Mouse (Mus musculus): ENCODE results near the gene Fgfr2. TPM values are rescaled to one million over a fixed set of nuclear protein-coding genes. Genes with fewer than 3 reads are reported as not detected.

Fgfr2 gene
- polyA plus RNA-seq, 1 experiment from 2014 or later = 92.5 TPM

DNA sequence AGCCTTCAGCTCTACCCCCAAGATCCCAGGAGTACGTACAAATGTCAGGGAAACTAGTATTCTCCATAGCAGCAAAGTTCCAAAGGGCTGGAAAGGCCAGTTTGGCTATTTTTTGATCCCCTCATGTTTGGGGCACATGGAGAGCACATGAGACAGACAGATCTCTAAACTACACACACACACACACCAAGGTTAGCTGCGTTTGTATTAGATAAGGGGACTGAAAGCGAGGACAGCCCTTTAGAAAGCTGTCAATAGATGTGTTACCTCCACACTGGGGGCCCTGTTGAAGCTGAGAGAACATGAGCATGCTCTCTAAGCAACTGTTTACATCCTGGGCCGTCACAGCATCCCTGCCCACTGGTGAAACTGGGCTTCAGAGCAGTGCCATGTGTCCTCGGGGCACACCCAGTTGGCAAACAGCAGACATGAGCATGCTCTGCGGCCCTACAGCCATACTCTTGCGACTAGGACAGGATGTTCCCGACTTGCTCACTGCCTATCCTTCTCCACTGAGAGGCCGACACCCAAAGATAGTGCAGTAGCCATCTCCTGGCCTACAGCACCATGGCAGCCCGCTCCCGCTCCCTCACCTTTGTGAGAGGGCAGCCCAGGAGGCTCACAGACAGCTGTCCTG is 356.8 kb downstream of the Fgfr2 start:
- Histone ChIP-seq H3K36me3 (peaks cover 49% of the 10 kb centered on the region), H3K27ac (peak overlapping the region; percentile 51)

GRCm38 (mm10) chr7:132765629-132766186 is 357.4 kb downstream of the Fgfr2 start:
- Histone ChIP-seq H3K4me3 (no peak overlapping the region), H3K4me1 (replicated peaks) (peaks cover 27% of the 10 kb centered on the region)
- 89% methylated on average over 3 of the region's 3 CpGs for WGBS

More for the DNA sequence above, 356.8 kb downstream of the Fgfr2 start:
- H3K9me3 ChIP-seq = no peaks in the 10 kb centered on the region
- peaks cover 27% of the 10 kb centered on the region for H3K4me1 ChIP-seq (replicated peaks)
- DNase-seq (ENCODE audit: low spot score) = no peak
- no peak overlapping the region for H3K4me3 ChIP-seq
- no peaks in the 10 kb centered on the region for H3K27me3 ChIP-seq (ENCODE audit: insufficient read depth, poor library complexity, severe bottlenecking)
- 90% methylated on average over 11 of the region's 11 CpGs for WGBS

GRCm38 (mm10) chr7:132764896-132765491 is 358.2 kb downstream of the Fgfr2 start:
- Histone ChIP-seq H3K4me3 (no peak overlapping the region), H3K36me3 (peaks cover 40% of the 10 kb centered on the region), H3K4me1 (replicated peaks) (peaks cover 32% of the 10 kb centered on the region), H3K27ac (no peak overlapping the region), H3K27me3 (ENCODE audit: insufficient read depth, poor library complexity, severe bottlenecking) (no peaks in the 10 kb centered on the region), H3K9me3 (no peaks in the 10 kb centered on the region)
- 84% methylated on average over 4 of the region's 4 CpGs for WGBS
- DNase-seq (ENCODE audit: low spot score) = no peak

More at GRCm38 (mm10) chr7:132765629-132766186, 357.4 kb downstream of the Fgfr2 start:
- no peaks in the 10 kb centered on the region for H3K9me3 ChIP-seq
- H3K27me3 ChIP-seq (ENCODE audit: insufficient read depth, poor library complexity, severe bottlenecking) = no peaks in the 10 kb centered on the region
- H3K27ac ChIP-seq = no peak overlapping the region
- peaks cover 44% of the 10 kb centered on the region for H3K36me3 ChIP-seq
- DNase-seq (ENCODE audit: low spot score) = no peak

GRCm38 (mm10) chr7:132764314-132764713 is 358.8 kb downstream of the Fgfr2 start:
- Histone ChIP-seq H3K27ac (no peak overlapping the region), H3K4me3 (no peak overlapping the region), H3K36me3 (peaks cover 40% of the 10 kb centered on the region), H3K9me3 (no peaks in the 10 kb centered on the region), H3K4me1 (replicated peaks) (peaks cover 36% of the 10 kb centered on the region), H3K27me3 (ENCODE audit: insufficient read depth, poor library complexity, severe bottlenecking) (no peaks in the 10 kb centered on the region)
- 92% methylated on average over 4 of the region's 4 CpGs for WGBS
- no peak for DNase-seq (ENCODE audit: low spot score)

GRCm38 (mm10) chr7:132763911-132764310 is 359.2 kb downstream of the Fgfr2 start:
- Histone ChIP-seq H3K4me3 (no peak overlapping the region), H3K27ac (no peak overlapping the region), H3K4me1 (replicated peaks) (peaks cover 36% of the 10 kb centered on the region), H3K27me3 (ENCODE audit: insufficient read depth, poor library complexity, severe bottlenecking) (no peaks in the 10 kb centered on the region), H3K36me3 (peaks cover 40% of the 10 kb centered on the region), H3K9me3 (no peaks in the 10 kb centered on the region)
- 91% methylated on average over 5 of the region's 5 CpGs for WGBS
- DNase-seq (ENCODE audit: low spot score) = no peak

DNA sequence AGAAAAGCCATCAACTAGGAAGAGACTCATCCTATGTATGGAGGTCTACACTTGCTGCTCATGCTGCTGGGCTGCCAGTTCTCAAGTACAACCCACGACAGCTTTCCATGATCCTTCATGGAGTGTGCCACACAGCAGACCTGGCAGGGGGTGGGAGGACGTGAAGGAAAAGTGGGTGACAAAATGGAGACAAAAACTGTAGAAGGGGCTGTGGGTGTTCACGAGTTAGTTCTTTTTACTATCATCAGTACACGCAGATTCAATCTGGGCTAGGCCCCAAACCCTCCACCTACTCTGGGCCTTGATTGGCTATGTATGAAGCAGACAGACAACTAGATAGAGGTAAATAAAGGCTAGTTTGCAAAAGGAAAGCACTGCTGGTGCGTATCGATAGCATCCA is 359.8 kb downstream of the Fgfr2 start:
- DNase-seq (ENCODE audit: low spot score) = no peak
- peaks cover 42% of the 10 kb centered on the region for H3K36me3 ChIP-seq
- no peaks in the 10 kb centered on the region for H3K27me3 ChIP-seq (ENCODE audit: insufficient read depth, poor library complexity, severe bottlenecking)
- peaks cover 32% of the 10 kb centered on the region for H3K4me1 ChIP-seq (replicated peaks)
- no peak overlapping the region for H3K4me3 ChIP-seq
- no peak overlapping the region for H3K27ac ChIP-seq
- 95% methylated on average over 6 of the region's 6 CpGs for WGBS
- no peaks in the 10 kb centered on the region for H3K9me3 ChIP-seq

DNA sequence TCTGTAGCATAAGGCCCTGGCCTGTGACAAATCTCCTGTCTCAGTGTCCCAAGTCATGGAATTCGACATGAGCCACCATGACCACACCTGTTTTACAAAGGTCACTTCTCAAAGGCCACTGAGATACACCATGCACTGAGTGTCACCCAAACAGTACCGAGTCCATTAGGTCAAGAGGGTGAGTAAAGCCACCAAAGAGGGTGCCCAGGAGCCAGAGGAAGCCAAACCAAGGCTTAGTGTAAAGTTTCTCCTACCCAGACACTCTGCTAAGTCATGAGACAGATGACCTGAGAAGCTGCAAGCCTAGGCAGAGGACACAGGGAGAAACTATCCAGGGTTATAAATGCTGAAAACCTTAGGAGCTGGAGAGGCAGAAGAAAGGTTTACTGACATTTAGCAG is 361.7 kb downstream of the Fgfr2 start:
- DNase-seq (ENCODE audit: low spot score) = no peak
- no peak overlapping the region for H3K27ac ChIP-seq
- H3K4me1 ChIP-seq (replicated peaks) = peaks cover 15% of the 10 kb centered on the region
- H3K27me3 ChIP-seq (ENCODE audit: insufficient read depth, poor library complexity, severe bottlenecking) = no peaks in the 10 kb centered on the region
- H3K36me3 ChIP-seq = peaks cover 58% of the 10 kb centered on the region
- 92% methylated on average over 2 of the region's 2 CpGs for WGBS
- H3K9me3 ChIP-seq = no peaks in the 10 kb centered on the region
- H3K4me3 ChIP-seq = no peak overlapping the region

DNA sequence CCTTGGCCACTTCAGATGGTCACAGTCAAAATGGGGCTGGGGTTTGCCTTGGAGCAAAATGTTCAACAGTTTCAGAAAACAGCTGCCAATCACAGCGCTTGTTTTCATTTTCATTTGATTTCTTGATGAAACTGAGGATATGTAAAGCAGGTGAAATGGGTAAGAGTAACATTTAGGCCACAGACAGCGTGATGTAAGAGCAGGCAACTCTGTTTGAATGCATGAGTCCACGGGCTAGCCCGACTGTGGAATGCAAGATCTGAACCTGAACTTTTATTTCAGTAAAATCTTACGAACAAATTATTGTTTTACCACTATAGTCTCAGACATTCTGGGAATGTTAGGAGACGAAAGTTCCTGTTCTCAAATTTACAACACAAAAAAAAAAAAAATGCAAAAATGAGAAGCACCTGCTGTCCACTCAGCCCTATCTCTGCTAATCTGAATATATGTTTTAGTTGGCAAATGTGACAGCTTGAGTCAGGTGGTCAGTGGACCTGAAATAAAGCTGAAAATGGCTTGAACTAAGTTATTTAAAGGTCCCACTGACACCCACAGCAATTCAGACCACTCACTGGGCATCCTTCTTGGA is 362.5 kb downstream of the Fgfr2 start:
- 92% methylated on average over 6 of the region's 6 CpGs for WGBS
- Histone ChIP-seq H3K4me3 (no peak overlapping the region), H3K27me3 (ENCODE audit: insufficient read depth, poor library complexity, severe bottlenecking) (no peaks in the 10 kb centered on the region), H3K4me1 (replicated peaks) (peaks cover 11% of the 10 kb centered on the region; the same call in 1 of the 2 replicates), H3K27ac (peak overlapping the region; percentile 64), H3K36me3 (peaks cover 63% of the 10 kb centered on the region), H3K9me3 (no peaks in the 10 kb centered on the region)
- DNase-seq (ENCODE audit: low spot score) = no peak

DNA sequence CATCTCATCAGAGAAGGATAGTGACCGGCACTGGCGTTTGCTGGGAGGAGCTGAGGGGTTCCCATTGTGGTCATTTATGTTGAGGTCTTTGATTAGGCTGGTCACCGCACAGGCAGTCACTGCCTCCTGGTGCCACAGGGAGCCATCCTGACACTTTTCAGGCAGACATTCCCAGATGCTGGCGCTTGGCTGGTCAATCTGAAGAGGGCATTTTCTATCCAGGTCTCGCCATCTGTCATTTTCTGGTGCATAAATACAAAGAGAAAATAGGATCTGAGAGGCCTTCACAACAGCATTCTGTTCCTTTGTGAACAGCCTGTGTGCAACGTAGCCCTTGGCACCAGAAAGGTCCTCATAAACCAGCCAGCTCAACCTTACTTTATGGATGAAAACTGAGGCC is 363.2 kb downstream of the Fgfr2 start:
- Histone ChIP-seq H3K27ac (peak overlapping the region; percentile 64), H3K36me3 (peaks cover 65% of the 10 kb centered on the region)

DNA sequence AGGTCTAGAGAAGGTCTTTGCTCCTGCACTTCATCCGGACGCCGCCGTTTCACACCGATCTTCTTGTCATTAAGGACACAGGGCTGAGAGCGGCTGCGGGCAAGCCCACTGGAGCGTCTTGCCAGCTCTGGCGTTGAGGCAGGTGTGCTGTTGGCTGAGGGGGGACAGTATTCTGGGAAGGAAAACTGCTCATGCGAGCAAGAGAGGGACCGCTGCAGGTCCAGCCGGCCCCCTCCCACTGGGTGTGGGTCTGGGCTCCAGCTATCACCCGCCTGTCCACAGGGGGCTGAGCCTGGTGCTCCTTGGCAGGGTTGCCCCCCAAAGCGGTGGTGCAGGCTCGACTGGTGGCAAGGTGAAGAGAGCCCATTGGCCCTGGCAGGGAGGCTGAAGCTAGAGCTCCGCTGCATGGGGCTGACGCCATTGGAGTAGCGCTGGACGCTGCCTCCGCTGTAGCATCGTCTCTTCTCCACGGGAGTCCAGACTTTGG is 363.7 kb downstream of the Fgfr2 start:
- Histone ChIP-seq H3K27me3 (ENCODE audit: insufficient read depth, poor library complexity, severe bottlenecking) (no peaks in the 10 kb centered on the region), H3K36me3 (peaks cover 63% of the 10 kb centered on the region), H3K27ac (peak overlapping the region; percentile 54; the same call in 1 of the 2 replicates), H3K4me3 (no peak overlapping the region), H3K9me3 (no peaks in the 10 kb centered on the region), H3K4me1 (replicated peaks) (peaks cover 19% of the 10 kb centered on the region)
- 96% methylated on average over 22 of the region's 22 CpGs for WGBS
- no peak for DNase-seq (ENCODE audit: low spot score)

More for the DNA sequence above, 363.2 kb downstream of the Fgfr2 start:
- H3K27me3 ChIP-seq (ENCODE audit: insufficient read depth, poor library complexity, severe bottlenecking) = no peaks in the 10 kb centered on the region
- DNase-seq (ENCODE audit: low spot score) = no peak
- no peaks in the 10 kb centered on the region for H3K9me3 ChIP-seq
- H3K4me1 ChIP-seq (replicated peaks) = peaks cover 14% of the 10 kb centered on the region
- no peak overlapping the region for H3K4me3 ChIP-seq
- 79% methylated on average over 6 of the region's 6 CpGs for WGBS

- Histone ChIP-seq H3K27me3 (ENCODE audit: insufficient read depth, poor library complexity, severe bottlenecking) (no peaks in the 10 kb centered on the region), H3K27ac (no peak overlapping the region), H3K9me3 (no peaks in the 10 kb centered on the region), H3K4me3 (no peak overlapping the region), H3K4me1 (replicated peaks) (peaks cover 25% of the 10 kb centered on the region), H3K36me3 (peaks cover 57% of the 10 kb centered on the region)
- WGBS = 79% methylated on average over 5 of the region's 5 CpGs
- DNase-seq (ENCODE audit: low spot score) = no peak
Measured at GRCm38 (mm10) chr7:132758875-132759274, 364.3 kb downstream of the Fgfr2 start.

DNA sequence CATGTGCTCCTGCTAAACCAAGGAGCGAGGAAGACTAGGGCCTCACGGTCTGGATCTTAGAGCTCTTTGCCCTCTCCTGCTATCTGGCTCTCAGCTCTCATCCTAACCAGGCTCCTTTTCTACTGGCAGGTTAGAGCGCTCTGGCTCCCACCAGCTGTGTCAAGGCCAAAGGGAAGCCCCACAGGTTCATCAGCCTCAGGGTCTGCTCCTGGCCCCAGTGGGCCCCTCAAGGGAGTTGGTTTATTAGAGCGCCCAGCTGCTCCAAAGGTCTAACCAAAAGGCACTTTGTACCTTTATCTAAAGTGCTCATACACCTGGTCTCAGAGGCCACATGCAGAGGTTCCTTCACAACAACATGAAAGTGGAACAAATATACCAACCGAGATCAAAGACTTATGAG is 366.8 kb downstream of the Fgfr2 start:
- peaks cover 48% of the 10 kb centered on the region for H3K36me3 ChIP-seq
- H3K27me3 ChIP-seq (ENCODE audit: insufficient read depth, poor library complexity, severe bottlenecking) = no peaks in the 10 kb centered on the region
- H3K27ac ChIP-seq = no peak overlapping the region
- H3K4me3 ChIP-seq = no peak overlapping the region
- no peak for DNase-seq (ENCODE audit: low spot score)
- peaks cover 33% of the 10 kb centered on the region for H3K4me1 ChIP-seq (replicated peaks)
- 91% methylated on average over 5 of the region's 5 CpGs for WGBS
- no peaks in the 10 kb centered on the region for H3K9me3 ChIP-seq

GRCm38 (mm10) chr7:132754389-132754750 is 368.8 kb downstream of the Fgfr2 start:
- Histone ChIP-seq H3K36me3 (peaks cover 51% of the 10 kb centered on the region), H3K4me1 (replicated peaks) (peaks cover 22% of the 10 kb centered on the region), H3K27me3 (ENCODE audit: insufficient read depth, poor library complexity, severe bottlenecking) (no peaks in the 10 kb centered on the region), H3K27ac (peak overlapping the region; percentile 75), H3K4me3 (no peak overlapping the region), H3K9me3 (no peaks in the 10 kb centered on the region)
- 57% methylated on average over 3 of the region's 3 CpGs for WGBS
- DNase-seq (ENCODE audit: low spot score) = peak; percentile 13

Measured in hindbrain, embryonic 10.5 days (tissue).